Mouse (Mus musculus): Measurements from ENCODE around the gene Samd14. TPM values are rescaled to one million over a fixed set of nuclear protein-coding genes. Genes with fewer than 3 reads are reported as not detected.
"Not testable (repeated sequence)": the region's sequence is repeated elsewhere in the genome, so short reads cannot be mapped to it uniquely, and the experiment has no call there.

The Samd14 gene
- 0.67 and 0.75 TPM in 2 replicates for polyA plus RNA-seq (2012; rRNA removed)

GRCm38 (mm10) chr11:95009629-95010014, at the start of gene Samd14:
TSS of gene Samd14 (plus strand) at chr11:95009879.
- Histone ChIP-seq H3K27me3 (ENCODE audit: control insufficient read depth, insufficient read depth, low read length) (peaks cover 2% of the 10 kb centered on the region; the same call in 1 of the 2 replicates), H3K4me1 (ENCODE audit: control insufficient read depth, insufficient read depth, low read length) (peaks cover 27% of the 10 kb centered on the region), H3K27ac (ENCODE audit: control insufficient read depth, insufficient read depth, low read depth, low read length) (no peak within 1 kb of the TSS), H3K36me3 (ENCODE audit: control insufficient read depth, insufficient read depth, low read length) (no peaks in the 10 kb centered on the region), H3K4me3 (ENCODE audit: control insufficient read depth, low read depth, low read length) (peak within 1 kb of the TSS; percentile 79)
- TF ChIP-seq CTCF (IDR thresholded peaks at IDR 0.05; ENCODE audit: control insufficient read depth, insufficient read depth, insufficient replicate concordance, low read depth, low read length), result no peak
- no peak for TF ChIP-seq POLR2A (IDR thresholded peaks at IDR 0.05; ENCODE audit: control insufficient read depth, low read depth, low read length)

- peaks cover under 1% of the 10 kb centered on the region; the same call in 1 of the 2 replicates for H3K36me3 ChIP-seq (ENCODE audit: control insufficient read depth, insufficient read depth, low read length)
- peaks cover 9% of the 10 kb centered on the region for H3K4me1 ChIP-seq (ENCODE audit: control insufficient read depth, insufficient read depth, low read length)
- H3K27me3 ChIP-seq (ENCODE audit: control insufficient read depth, insufficient read depth, low read length), result no peaks in the 10 kb centered on the region
- no peak overlapping the region for H3K27ac ChIP-seq (ENCODE audit: control insufficient read depth, insufficient read depth, low read depth, low read length)
- H3K4me3 ChIP-seq (ENCODE audit: control insufficient read depth, low read depth, low read length), result no peak overlapping the region
- TF ChIP-seq POLR2A (IDR thresholded peaks at IDR 0.05; ENCODE audit: control insufficient read depth, low read depth, low read length), result no peak
Measured at GRCm38 (mm10) chr11:94962534-94963101, 47.1 kb upstream of the Samd14 start.

DNA sequence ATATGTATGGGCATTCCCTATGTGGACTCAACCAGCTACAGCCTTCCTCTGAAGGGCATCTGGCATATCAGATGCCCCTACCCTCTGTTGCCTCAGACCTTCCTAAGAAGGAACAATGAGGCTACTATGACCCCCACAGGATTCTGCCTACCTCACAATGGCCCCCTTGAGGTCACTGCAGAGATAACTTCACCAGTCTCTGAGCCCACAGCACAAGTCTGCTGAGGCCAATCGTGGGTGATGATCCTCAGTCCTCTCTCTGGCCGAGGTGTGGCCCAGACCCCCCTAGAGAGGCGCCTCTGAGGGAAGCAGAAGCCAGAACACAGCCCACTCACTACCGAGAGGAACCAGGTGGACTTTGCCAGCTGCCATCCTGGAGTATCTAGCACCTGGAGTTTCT, 42.3 kb upstream of the Samd14 start, which contains the start of gene Hils1:
Gene Hils1, plus strand, starts transcription at position 175 of the 400 bp plus-strand sequence.
- TF ChIP-seq POLR2A (IDR thresholded peaks at IDR 0.05; ENCODE audit: control insufficient read depth, low read depth, low read length) (peak; percentile 82; the same call in 1 of the 2 replicates), CTCF (IDR thresholded peaks at IDR 0.05; ENCODE audit: control insufficient read depth, insufficient read depth, insufficient replicate concordance, low read depth, low read length) (no peak)
- H3K4me3 ChIP-seq (ENCODE audit: control insufficient read depth, low read depth, low read length), result peak within 1 kb of the TSS; percentile 89
- H3K27ac ChIP-seq (ENCODE audit: control insufficient read depth, insufficient read depth, low read depth, low read length), result peak within 1 kb of the TSS; percentile 83

DNA sequence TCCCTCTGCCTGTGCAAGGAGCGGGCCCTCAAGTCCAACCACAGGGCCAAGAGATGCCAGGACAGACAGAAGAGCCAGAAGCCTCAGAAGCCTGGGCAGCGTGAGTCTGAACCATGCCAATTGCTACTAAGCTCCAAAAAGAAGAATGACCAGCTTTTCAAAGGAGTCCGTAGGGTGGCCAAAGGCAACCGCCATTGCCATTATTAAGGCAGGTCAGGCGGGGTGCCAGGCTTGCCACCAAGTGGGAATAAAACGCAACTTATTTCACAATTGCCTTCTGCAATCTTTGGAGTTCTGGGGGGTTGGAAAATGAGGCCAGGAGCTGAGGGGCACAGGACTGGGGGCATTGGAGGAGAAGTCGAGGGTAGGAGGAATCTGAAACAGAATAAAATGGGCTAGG, 41.5 kb upstream of the Samd14 start:
- Histone ChIP-seq H3K4me3 (ENCODE audit: control insufficient read depth, low read depth, low read length) (peak overlapping the region; percentile 89), H3K27ac (ENCODE audit: control insufficient read depth, insufficient read depth, low read depth, low read length) (peak overlapping the region; percentile 83), H3K4me1 (ENCODE audit: control insufficient read depth, insufficient read depth, low read length) (peaks cover 7% of the 10 kb centered on the region), H3K27me3 (ENCODE audit: control insufficient read depth, insufficient read depth, low read length) (no peaks in the 10 kb centered on the region), H3K36me3 (ENCODE audit: control insufficient read depth, insufficient read depth, low read length) (peaks cover 4% of the 10 kb centered on the region; the same call in 1 of the 2 replicates)
- TF ChIP-seq CTCF (IDR thresholded peaks at IDR 0.05; ENCODE audit: control insufficient read depth, insufficient read depth, insufficient replicate concordance, low read depth, low read length), result no peak
- TF ChIP-seq POLR2A (IDR thresholded peaks at IDR 0.05; ENCODE audit: control insufficient read depth, low read depth, low read length), result no peak

More for the DNA sequence above, 42.3 kb upstream of the Samd14 start, which contains the start of gene Hils1:
- Histone ChIP-seq H3K4me1 (ENCODE audit: control insufficient read depth, insufficient read depth, low read length) (peaks cover 11% of the 10 kb centered on the region), H3K36me3 (ENCODE audit: control insufficient read depth, insufficient read depth, low read length) (peaks cover 4% of the 10 kb centered on the region; the same call in 1 of the 2 replicates), H3K27me3 (ENCODE audit: control insufficient read depth, insufficient read depth, low read length) (no peaks in the 10 kb centered on the region)

GRCm38 (mm10) chr11:94969709-94970108, 40.0 kb upstream of the Samd14 start:
- H3K4me3 ChIP-seq (ENCODE audit: control insufficient read depth, low read depth, low read length), result peak overlapping the region; percentile 89
- not testable (repeated sequence) for H3K4me1 ChIP-seq (ENCODE audit: control insufficient read depth, insufficient read depth, low read length); H3K36me3 ChIP-seq (ENCODE audit: control insufficient read depth, insufficient read depth, low read length); H3K27me3 ChIP-seq (ENCODE audit: control insufficient read depth, insufficient read depth, low read length); H3K27ac ChIP-seq (ENCODE audit: control insufficient read depth, insufficient read depth, low read depth, low read length)

DNA sequence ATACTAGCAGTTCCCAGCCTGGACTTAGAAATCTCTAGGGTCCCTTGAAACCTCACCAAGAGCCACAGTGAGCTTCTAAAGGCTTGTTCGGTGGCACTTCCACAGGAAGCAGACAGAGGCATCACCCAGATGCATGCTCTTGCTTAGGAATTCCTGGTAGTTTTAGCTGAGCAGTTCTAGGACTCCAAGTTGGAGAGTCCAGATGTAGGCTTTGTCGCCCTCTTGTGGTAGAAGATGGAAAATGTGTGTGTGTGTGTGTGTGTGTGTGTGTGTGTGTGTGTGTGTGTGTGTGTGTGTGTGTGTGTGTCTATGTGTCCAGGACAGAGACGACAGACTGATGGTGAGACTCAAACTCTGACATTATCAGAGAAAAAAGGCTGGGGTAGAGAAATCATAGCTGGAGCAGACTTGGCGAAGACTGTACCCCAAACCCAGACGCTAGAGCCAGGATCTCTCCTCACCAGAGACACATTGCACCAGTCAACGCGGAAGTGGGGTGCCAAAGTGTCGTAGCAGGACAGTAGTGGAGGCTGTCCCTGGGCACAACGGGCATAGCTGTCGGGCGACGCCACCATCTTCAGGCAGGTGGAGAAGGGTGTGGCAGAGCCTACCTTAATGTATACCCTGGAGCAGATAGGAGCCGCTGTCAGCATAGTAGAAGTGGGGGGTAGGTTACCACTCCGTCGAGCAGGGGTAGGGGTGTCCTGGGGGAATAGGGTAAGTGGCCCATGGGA, 39.3 kb upstream of the Samd14 start:
- Histone ChIP-seq H3K4me1 (ENCODE audit: control insufficient read depth, insufficient read depth, low read length) (peaks cover 7% of the 10 kb centered on the region), H3K36me3 (ENCODE audit: control insufficient read depth, insufficient read depth, low read length) (peaks cover 4% of the 10 kb centered on the region; the same call in 1 of the 2 replicates), H3K27ac (ENCODE audit: control insufficient read depth, insufficient read depth, low read depth, low read length) (no peak overlapping the region), H3K27me3 (ENCODE audit: control insufficient read depth, insufficient read depth, low read length) (no peaks in the 10 kb centered on the region), H3K4me3 (ENCODE audit: control insufficient read depth, low read depth, low read length) (peak overlapping the region; percentile 89)
- TF ChIP-seq CTCF (IDR thresholded peaks at IDR 0.05; ENCODE audit: control insufficient read depth, insufficient read depth, insufficient replicate concordance, low read depth, low read length), result 0 out of 2 replicates have a peak, but pooled peaks have one; percentile 0
- no peak for TF ChIP-seq POLR2A (IDR thresholded peaks at IDR 0.05; ENCODE audit: control insufficient read depth, low read depth, low read length)

DNA sequence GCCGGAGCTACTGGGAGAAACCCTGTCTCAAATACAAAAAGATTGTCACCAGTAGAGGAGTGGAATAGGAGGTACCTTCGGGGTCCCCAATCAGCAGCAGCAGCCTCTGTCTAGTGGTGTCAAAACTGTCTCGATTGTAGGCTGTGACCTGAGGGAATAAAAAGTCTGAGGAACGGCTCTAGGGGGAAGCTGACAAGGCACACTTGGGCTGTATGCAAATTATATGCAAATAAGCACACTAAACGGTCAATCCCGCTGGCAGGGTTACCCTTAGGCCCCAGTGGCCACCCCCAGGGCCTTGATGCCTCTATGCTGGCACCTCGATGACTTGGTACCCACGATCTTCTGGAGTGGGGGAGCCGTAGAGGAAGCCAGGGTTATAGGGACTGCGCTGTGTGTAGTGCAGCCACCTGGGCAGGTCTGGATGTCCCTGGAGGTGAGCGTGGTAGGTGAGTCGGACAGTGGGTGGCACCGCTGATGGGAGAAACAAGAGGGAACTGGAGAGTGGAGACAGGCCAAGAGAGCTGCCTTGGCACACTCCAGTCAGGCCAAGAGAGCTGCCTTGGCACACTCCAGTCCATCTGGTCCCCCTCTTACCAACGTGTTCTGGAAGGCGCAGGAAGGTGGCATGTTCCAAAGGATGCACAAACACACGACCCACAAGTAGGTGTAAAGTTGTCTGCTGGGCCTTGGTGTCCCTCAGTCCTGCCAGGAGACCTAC, 37.6 kb upstream of the Samd14 start:
- peak overlapping the region; percentile 90 for H3K27ac ChIP-seq (ENCODE audit: control insufficient read depth, insufficient read depth, low read depth, low read length)
- no peaks in the 10 kb centered on the region for H3K27me3 ChIP-seq (ENCODE audit: control insufficient read depth, insufficient read depth, low read length)
- TF ChIP-seq POLR2A (IDR thresholded peaks at IDR 0.05; ENCODE audit: control insufficient read depth, low read depth, low read length), result peak; percentile 54; the same call in 1 of the 2 replicates
- no peak for TF ChIP-seq CTCF (IDR thresholded peaks at IDR 0.05; ENCODE audit: control insufficient read depth, insufficient read depth, insufficient replicate concordance, low read depth, low read length)
- H3K36me3 ChIP-seq (ENCODE audit: control insufficient read depth, insufficient read depth, low read length), result peaks cover 4% of the 10 kb centered on the region; the same call in 1 of the 2 replicates
- H3K4me1 ChIP-seq (ENCODE audit: control insufficient read depth, insufficient read depth, low read length), result peaks cover 7% of the 10 kb centered on the region
- peak overlapping the region; percentile 89 for H3K4me3 ChIP-seq (ENCODE audit: control insufficient read depth, low read depth, low read length)
